8 mouse cellular contexts compared by ENCODE assay signal in the genomic region with DNA sequence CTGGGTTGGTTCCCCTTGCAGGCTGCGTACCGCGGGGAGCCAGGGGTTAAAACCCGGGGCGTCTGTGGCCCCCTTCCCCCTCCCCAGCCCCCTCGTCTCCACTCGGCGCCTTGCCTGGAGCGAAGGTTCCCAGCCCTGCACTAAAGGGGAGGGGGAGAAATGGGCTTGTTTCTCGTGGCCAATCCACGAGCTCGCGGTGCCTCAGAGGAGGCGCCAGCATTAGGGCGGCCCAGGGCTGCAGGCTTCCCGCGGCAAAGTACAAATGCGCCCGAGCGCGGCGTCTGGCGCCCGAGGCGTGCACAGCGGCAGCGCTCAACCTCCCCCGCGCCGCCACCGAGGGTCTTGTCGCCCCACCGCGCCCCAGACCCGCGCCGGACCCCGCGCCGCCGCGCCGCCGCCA. TPM values are rescaled to one million over a fixed set of nuclear protein-coding genes. Genes with fewer than 3 reads are reported as not detected.
DNase-seq lines count a peak whose midpoint lies in the region; ATAC-seq and TF ChIP-seq lines count a peak whose summit lies in the region.

Gene Chrdl2 (plus strand): TSS at position 383 of the 400 bp plus-strand sequence.

- H3K4me2 ChIP-seq in midbrain, embryonic 14.5 days (ENCODE audit: low read length), result peak within 1 kb of the TSS; percentile 86

- under 1% methylated on average over 37 of the region's 44 CpGs for WGBS in midbrain, embryonic 14.5 days

- DNase-seq in layer of hippocampus, postnatal 36 days, result peak; percentile 17 to 26
- no peak for DNase-seq in layer of hippocampus, adult 8-10 months (ENCODE audit: low spot score in 2 of 2)
- DNase-seq in brain, embryonic 14.5 days (ENCODE audit: low read depth), result peak; percentile 78
- DNase-seq in kidney, postnatal 25 days, result peak; percentile 29 to 67
- peak; percentile 84 for DNase-seq in midbrain, embryonic 14.5 days
- peak; percentile 12 to 33 for DNase-seq in thymus, postnatal 10 days (ENCODE audit: low spot score in 2 of 2)
- no peak for DNase-seq in c-Kit-positive CD71-positive TER-119-positive erythroid progenitor cells, embryonic 14.5 days (ENCODE audit: low spot score)

- no peaks in the 10 kb centered on the region for H3K36me3 ChIP-seq in midbrain, embryonic 14.5 days (ENCODE audit: control insufficient read depth, insufficient read depth, low read length)

- no peak within 1 kb of the TSS for H3K27ac ChIP-seq in midbrain, embryonic 14.5 days (replicated peaks; ENCODE audit: low read depth, low read length)

- TF ChIP-seq POLR2A in brain, embryonic 14.5 days (IDR thresholded peaks at IDR 0.05; ENCODE audit: borderline replicate concordance, extremely low read depth, insufficient read depth, insufficient read length, poor library complexity, severe bottlenecking), result no peak

- ATAC-seq in granulocyte monocyte progenitor cell, adult 5-6 weeks (replicated peaks; ENCODE audit: poor library complexity, severe bottlenecking), result peak; percentile 13; the same call in 1 of the 2 replicates
- ATAC-seq in midbrain, embryonic 14.5 days (ENCODE audit: low FRiP score, low TSS enrichment), result peak; percentile 76; the same call in 1 of the 2 replicates

- H3K9ac ChIP-seq in midbrain, embryonic 14.5 days (replicated peaks; ENCODE audit: low read length), result peak within 1 kb of the TSS; percentile 49

- H3K4me3 ChIP-seq in midbrain, embryonic 14.5 days (replicated peaks; ENCODE audit: low read depth, low read length), result peak within 1 kb of the TSS; percentile 45

- H3K9me3 ChIP-seq in midbrain, embryonic 14.5 days (ENCODE audit: control insufficient read depth, low read length), result no peaks in the 10 kb centered on the region

- peaks cover 7% of the 10 kb centered on the region; the same call in 1 of the 2 replicates for H3K4me1 ChIP-seq in midbrain, embryonic 14.5 days (ENCODE audit: control insufficient read depth, insufficient read depth, low read length)

- H3K27me3 ChIP-seq in midbrain, embryonic 14.5 days (ENCODE audit: control insufficient read depth, insufficient read depth, low read length), result peaks cover 44% of the 10 kb centered on the region

- no peak for TF ChIP-seq CTCF in brain, embryonic 14.5 days (IDR thresholded peaks at IDR 0.05; ENCODE audit: borderline replicate concordance, extremely low read depth, insufficient read depth, insufficient read length)

RNA-seq across cellular contexts. Expression of gene Chrdl2, which starts in this region (rescaled TPM):
- under 1 TPM; 0.47 to 0.58 TPM for total RNA-seq in layer of hippocampus, postnatal 36 days (2021)
- total RNA-seq in layer of hippocampus, adult 8-10 months (2022), result under 1 TPM in 2 of 4 experiments, not detected in 2; 0.58 to 0.66 TPM
- 0.13 and 0.21 TPM in 2 replicates for polyA plus RNA-seq in brain, embryonic 14.5 days (2012; rRNA removed)
- not detected in 2 replicates for total RNA-seq in granulocyte monocyte progenitor cell, adult 5-6 weeks (2014; fragmentation: Nextera tagmentation)
- total RNA-seq in granulocyte monocyte progenitor cell, adult 5-6 weeks (2017), result not detected in 2 replicates
- polyA plus RNA-seq in midbrain, embryonic 14.5 days (2014; fragmentation: Nextera tagmentation; extraction: Ambion mirVana), result not detected in 2 replicates

Comparison
In these comparisons a context has a peak if more than half of its experiments do, and no peak if none do; other contexts are left out.
1. Peak in DNase-seq in layer of hippocampus, postnatal 36 days; RNA of the gene not detected or under 1 TPM.
2. Peak in DNase-seq in brain, embryonic 14.5 days; RNA of the gene not detected or under 1 TPM.
3. Peak in ATAC-seq in granulocyte monocyte progenitor cell, adult 5-6 weeks; RNA of the gene not detected or under 1 TPM.
4. Peak in DNase-seq, ATAC-seq, H3K4me3 ChIP-seq, H3K9ac ChIP-seq and H3K4me2 ChIP-seq in midbrain, embryonic 14.5 days; RNA of the gene not detected or under 1 TPM.
5. DNase-seq: peak in kidney, postnatal 25 days (2 of 2) and thymus, postnatal 10 days (2 of 2); none in layer of hippocampus, adult 8-10 months (0 of 2) and c-Kit-positive CD71-positive TER-119-positive erythroid progenitor cells, embryonic 14.5 days (single experiment).